Mouse (Mus musculus): ENCODE results near the gene Eif4enif1. TPM values are rescaled to one million over a fixed set of nuclear protein-coding genes. Genes with fewer than 3 reads are reported as not detected.

Eif4enif1 gene
- total and polyA plus RNA-seq, 3 experiments, result 42.8 to 235 (median 103) TPM

DNA sequence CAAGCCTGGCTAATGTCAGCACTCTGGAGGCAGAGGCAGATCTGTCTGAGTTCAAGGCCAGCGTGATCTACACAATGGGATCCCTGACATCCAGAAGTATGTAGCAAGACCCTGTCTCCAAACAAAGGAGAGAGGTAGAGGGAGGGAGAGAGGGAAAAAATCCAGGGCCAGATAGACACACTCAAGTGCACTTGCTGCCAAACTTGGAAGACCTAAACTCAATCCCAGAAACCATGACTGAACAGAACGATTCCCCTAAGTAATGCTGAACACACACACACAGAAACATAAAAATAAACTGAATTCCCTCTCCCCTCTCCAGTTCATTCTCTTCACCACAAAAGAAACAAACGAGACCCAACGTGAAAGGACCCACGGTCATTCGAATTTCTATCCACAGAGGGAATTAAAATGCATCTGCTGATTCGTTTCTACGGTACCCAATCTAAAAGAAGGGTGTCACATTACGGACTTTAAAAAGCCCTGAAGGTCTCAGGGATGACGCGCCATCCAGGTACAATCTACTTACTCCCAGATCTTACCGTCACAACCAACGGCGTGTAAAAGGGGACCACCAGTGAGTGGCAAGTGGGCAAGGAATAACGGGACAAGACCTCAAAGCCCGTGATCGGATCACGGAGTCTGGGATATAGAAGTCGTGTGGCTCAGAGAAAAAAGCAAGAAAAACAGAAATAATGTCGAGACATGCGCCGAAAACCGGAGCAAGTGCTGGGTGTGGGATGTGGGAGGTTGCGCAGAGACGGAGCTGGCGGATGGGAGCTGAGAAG, 63.3 kb downstream of the Eif4enif1 start (continued):
- TF ChIP-seq HCFC1 (IDR thresholded peaks at IDR 0.05; ENCODE audit: low read depth, low read length) (no peak), RAD21 (IDR thresholded peaks at IDR 0.05; ENCODE audit: low read depth, low read length) (no peak), KAT2A (conservative IDR thresholded peaks at IDR 0.05; ENCODE audit: low read depth, low read length) (no peak), NRF1 (IDR thresholded peaks at IDR 0.05; ENCODE audit: insufficient read depth, low read depth, low read length, poor library complexity, severe bottlenecking) (no peak; the same call in 1 of the 2 replicates)

DNA sequence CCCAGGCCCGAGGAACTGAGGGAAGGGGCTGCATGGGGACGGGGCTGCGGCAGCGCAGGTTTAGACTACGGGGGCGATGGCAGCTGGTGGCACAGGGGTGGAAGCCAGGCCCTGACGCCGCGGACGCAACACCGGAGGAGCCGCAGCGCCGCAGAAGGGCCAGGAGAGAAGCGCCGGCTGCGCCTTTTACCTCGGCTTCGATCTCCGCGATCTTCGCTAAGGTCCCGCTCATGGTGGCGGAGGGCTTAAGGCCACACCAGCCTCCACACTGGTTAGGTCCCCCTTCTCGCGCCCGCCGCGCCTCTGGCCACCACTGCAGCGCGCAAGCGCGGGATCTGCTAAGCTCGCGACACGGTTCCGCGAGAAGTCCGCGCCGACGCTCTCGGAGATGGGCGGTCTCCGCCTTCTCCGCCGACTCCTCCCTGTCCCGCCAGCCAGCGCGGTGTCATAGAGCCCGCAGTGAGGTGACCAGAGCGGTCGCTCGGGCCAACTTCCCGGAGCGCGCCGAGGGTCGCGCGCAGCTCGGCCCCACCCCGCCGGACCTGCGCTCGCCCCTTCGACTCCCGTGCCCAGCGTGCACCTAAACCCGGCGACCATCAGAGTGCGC, 64.0 kb downstream of the Eif4enif1 start, which contains the start of gene Drg1:
Gene Drg1, minus strand, starts transcription at position 337 of the 607 bp plus-strand sequence.
- Histone ChIP-seq H3K9ac (ENCODE audit: control insufficient read depth, low read depth, low read length, poor library complexity, severe bottlenecking) (peak within 1 kb of the TSS; percentile 92), H3K27ac (ENCODE audit: control insufficient read depth, low read depth, low read length) (peak within 1 kb of the TSS; percentile 60), H3K36me3 (ENCODE audit: control insufficient read depth in 1 of 2, insufficient read depth in 2 of 2, low read length in 2 of 2) (peaks cover 21 to 32% of the 10 kb centered on the region in 2 experiments), H3K4me1 (ENCODE audit: control insufficient read depth in 1 of 2, insufficient read depth in 2 of 2, low read length in 2 of 2) (peaks cover 5 to 21% of the 10 kb centered on the region in 2 experiments; a peak in 3 of 4 replicates), H3K79me2 (ENCODE audit: control insufficient read depth, insufficient read depth, low read length, poor library complexity) (peaks cover 33% of the 10 kb centered on the region), H3K4me3 (ENCODE audit: control insufficient read depth in 1 of 2, insufficient read depth in 1 of 2, low read depth in 2 of 2, low read length in 2 of 2) (peak within 1 kb of the TSS; percentile 82 to 88), H3K27me3 (ENCODE audit: control insufficient read depth in 1 of 2, insufficient read depth in 2 of 2, low read length in 2 of 2) (no peaks in the 10 kb centered on the region), H3K9me3 (replicated peaks; ENCODE audit: insufficient read depth, low read length) (no peaks in the 10 kb centered on the region)
- peak; percentile 99 for DNase-seq (ENCODE audit: low read depth, low spot score)
- TF ChIP-seq KAT2A (conservative IDR thresholded peaks at IDR 0.05; ENCODE audit: low read depth, low read length) (no peak), GABPA (IDR thresholded peaks at IDR 0.05; ENCODE audit: low read depth, low read length) (no peak), USF1 (IDR thresholded peaks at IDR 0.05; ENCODE audit: low read depth, low read length) (no peak), ELF1 (IDR thresholded peaks at IDR 0.05; ENCODE audit: low read depth, low read length) (peak; percentile 66; the same call in 1 of the 2 replicates), NELFE (IDR thresholded peaks at IDR 0.05; ENCODE audit: low read depth, low read length) (peak; percentile 98), POLR2A (IDR thresholded peaks at IDR 0.05; ENCODE audit: control insufficient read depth in 1 of 2, insufficient read depth in 1 of 2, low read depth in 1 of 2, low read length in 2 of 2, poor library complexity in 1 of 2) (peak; percentile 91 to 98), HCFC1 (IDR thresholded peaks at IDR 0.05; ENCODE audit: low read depth, low read length) (peak; percentile 85), ZKSCAN1 (IDR thresholded peaks at IDR 0.05; ENCODE audit: low read depth, low read length) (no peak), TAL1 (IDR thresholded peaks at IDR 0.05; ENCODE audit: low read length) (no peak), MAX (IDR thresholded peaks at IDR 0.05; ENCODE audit: low read length) (peak; percentile 51; the same call in 1 of the 2 replicates), ZNF384 (IDR thresholded peaks at IDR 0.05; ENCODE audit: low read depth, low read length) (no peak), BHLHE40 (IDR thresholded peaks at IDR 0.05; ENCODE audit: borderline replicate concordance, low read depth, low read length) (no peak), MAFK (IDR thresholded peaks at IDR 0.05; ENCODE audit: borderline replicate concordance, low read depth, low read length) (no peak), POLR2AphosphoS2 (IDR thresholded peaks at IDR 0.05; ENCODE audit: low read length) (peak; percentile 98), GATA1 (IDR thresholded peaks at IDR 0.05; ENCODE audit: low read depth, low read length) (no peak), E2F4 (IDR thresholded peaks at IDR 0.05; ENCODE audit: borderline replicate concordance, low read depth, low read length) (no peak), RAD21 (IDR thresholded peaks at IDR 0.05; ENCODE audit: low read depth, low read length) (no peak), MAZ (IDR thresholded peaks at IDR 0.05; ENCODE audit: low read depth, low read length) (peak; percentile 72; the same call in 1 of the 2 replicates), TCF12 (IDR thresholded peaks at IDR 0.05; ENCODE audit: low read depth, low read length) (peak; percentile 65), MYB (IDR thresholded peaks at IDR 0.05; ENCODE audit: low read depth, low read length) (no peak), RCOR1 (IDR thresholded peaks at IDR 0.05; ENCODE audit: low read depth, low read length) (no peak), MXI1 (IDR thresholded peaks at IDR 0.05; ENCODE audit: low read depth, low read length) (peak; percentile 47), EP300 (IDR thresholded peaks at IDR 0.05; ENCODE audit: low read depth in 1 of 2, low read length in 2 of 2) (no peak), ETS1 (IDR thresholded peaks at IDR 0.05; ENCODE audit: low read depth, low read length) (no peak; the same call in 1 of the 2 replicates), CHD1 (IDR thresholded peaks at IDR 0.05; ENCODE audit: low read depth, low read length) (no peak), CTCF (IDR thresholded peaks at IDR 0.05 in 2 of 3, conservative IDR thresholded peaks at IDR 0.05 in 1 of 3; ENCODE audit: control insufficient read depth in 1 of 3, insufficient read depth in 1 of 3, low read depth in 2 of 3, low read length in 3 of 3, poor library complexity in 1 of 3, severe bottlenecking in 1 of 3) (no peak), SIN3A (IDR thresholded peaks at IDR 0.05; ENCODE audit: low read length) (peak; percentile 60), JUND (IDR thresholded peaks at IDR 0.05; ENCODE audit: low read depth, low read length) (no peak), POLR2AphosphoS5 (IDR thresholded peaks at IDR 0.05; ENCODE audit: borderline replicate concordance, low read depth, low read length) (no peak; the same call in 1 of the 2 replicates), UBTF (IDR thresholded peaks at IDR 0.05; ENCODE audit: borderline replicate concordance, insufficient read depth, low read depth, low read length) (peak; percentile 60), NRF1 (IDR thresholded peaks at IDR 0.05; ENCODE audit: insufficient read depth, low read depth, low read length, poor library complexity, severe bottlenecking) (peak; percentile 96), ZC3H11A (IDR thresholded peaks at IDR 0.05; ENCODE audit: low read depth, low read length) (no peak)
